Mouse (Mus musculus): ENCODE measurements around the gene Net1. TPM values are rescaled to one million over a fixed set of nuclear protein-coding genes. Genes with fewer than 3 reads are reported as not detected.
"Not testable (repeated sequence)": the region's sequence is repeated elsewhere in the genome, so short reads cannot be mapped to it uniquely, and the experiment has no call there.

The Net1 gene
- polyA plus RNA-seq, 1 experiment from 2014 or later, result 50.3 TPM

GRCm38 (mm10) chr13:3833644-3834043 lies 84.4 kb downstream of the Net1 start:
- not testable (repeated sequence) for DNase-seq (ENCODE audit: low spot score); H3K9ac ChIP-seq (ENCODE audit: low read length); H3K4me1 ChIP-seq (ENCODE audit: control insufficient read depth, insufficient read depth, low read length); H3K9me3 ChIP-seq (ENCODE audit: control insufficient read depth, low read length); H3K27ac ChIP-seq (ENCODE audit: low read depth, low read length); ATAC-seq (ENCODE audit: insufficient read depth, low FRiP score, low TSS enrichment); H3K36me3 ChIP-seq (ENCODE audit: control insufficient read depth, insufficient read depth, low read length); H3K27me3 ChIP-seq (ENCODE audit: control insufficient read depth, insufficient read depth, low read length); H3K4me3 ChIP-seq (ENCODE audit: low read depth, low read length); H3K4me2 ChIP-seq (ENCODE audit: low read depth)

GRCm38 (mm10) chr13:3832450-3832849 lies 85.6 kb downstream of the Net1 start:
- no peak for ATAC-seq (ENCODE audit: insufficient read depth, low FRiP score, low TSS enrichment)

More at GRCm38 (mm10) chr13:3832450-3832849, 85.6 kb downstream of the Net1 start:
- 71% methylated on average over 2 of the region's 2 CpGs for WGBS
- Histone ChIP-seq H3K4me1 (ENCODE audit: control insufficient read depth, insufficient read depth, low read length) (no peaks in the 10 kb centered on the region), H3K27me3 (ENCODE audit: control insufficient read depth, insufficient read depth, low read length) (no peaks in the 10 kb centered on the region), H3K9ac (ENCODE audit: low read length) (no peak overlapping the region), H3K4me2 (ENCODE audit: low read depth) (no peak overlapping the region), H3K9me3 (ENCODE audit: control insufficient read depth, low read length) (no peaks in the 10 kb centered on the region), H3K36me3 (ENCODE audit: control insufficient read depth, insufficient read depth, low read length) (no peaks in the 10 kb centered on the region), H3K27ac (ENCODE audit: low read depth, low read length) (no peak overlapping the region), H3K4me3 (ENCODE audit: low read depth, low read length) (no peak overlapping the region)
- DNase-seq (ENCODE audit: low spot score), result no peak

Small RNA genes within 50 kb of the gene (microRNA-seq; reads per million reads assigned to microRNA genes)
- not detected for gene Gm22460

Other genes starting within 250 kb of the Net1 start
- not detected in 2 replicates for gene Calml3, start 113.9 kb downstream of the Net1 start, polyA plus RNA-seq (2014; fragmentation: Nextera tagmentation; extraction: Ambion mirVana)
- gene Calm4, start 80.5 kb downstream of the Net1 start, polyA plus RNA-seq (2014; fragmentation: Nextera tagmentation; extraction: Ambion mirVana), result not detected in 2 replicates
- not detected in 2 replicates for gene Calm5, start 64.0 kb downstream of the Net1 start, polyA plus RNA-seq (2014; fragmentation: Nextera tagmentation; extraction: Ambion mirVana)
- not detected in 2 replicates for gene Tubal3, start 54 bp upstream of the Net1 start, polyA plus RNA-seq (2014; fragmentation: Nextera tagmentation; extraction: Ambion mirVana)
- gene Ucn3, start 27.1 kb upstream of the Net1 start, polyA plus RNA-seq (2014; fragmentation: Nextera tagmentation; extraction: Ambion mirVana), result not detected in 2 replicates
- 0.46 and 0.65 TPM in 2 replicates for gene Akr1c14, start 130.8 kb upstream of the Net1 start, polyA plus RNA-seq (2014; fragmentation: Nextera tagmentation; extraction: Ambion mirVana)
- gene Akr1c18, start 232.4 kb upstream of the Net1 start, polyA plus RNA-seq (2014; fragmentation: Nextera tagmentation; extraction: Ambion mirVana), result not detected in 2 replicates

Measured in neural tube, embryonic 11.5 days (tissue).